Mouse (Mus musculus): ENCODE results near the gene Rere.

Rere gene

GRCm38 (mm10) chr4:150608670-150609069, 327.2 kb downstream of the Rere start:
- no peak for DNase-seq (ENCODE audit: low spot score)

GRCm38 (mm10) chr4:150613715-150614114, 332.3 kb downstream of the Rere start:
- no peak for DNase-seq (ENCODE audit: low spot score)

- DNase-seq (ENCODE audit: low spot score) = no peak
These were observed 334.0 kb downstream of the Rere start for GRCm38 (mm10) chr4:150615251-150616028.

- no peak for DNase-seq (ENCODE audit: low spot score)
These were observed 334.6 kb downstream of the Rere start for GRCm38 (mm10) chr4:150616029-150616420.

GRCm38 (mm10) chr4:150616841-150617240, 335.4 kb downstream of the Rere start:
- no peak for DNase-seq (ENCODE audit: low spot score)

GRCm38 (mm10) chr4:150619011-150619410, 337.6 kb downstream of the Rere start:
- no peak for DNase-seq (ENCODE audit: low spot score)

GRCm38 (mm10) chr4:150622641-150623040, 341.2 kb downstream of the Rere start:
- no peak for DNase-seq (ENCODE audit: low spot score)

- no peak for DNase-seq (ENCODE audit: low spot score)
These were observed 342.9 kb downstream of the Rere start for GRCm38 (mm10) chr4:150624214-150624823.

GRCm38 (mm10) chr4:150624933-150625332, 343.5 kb downstream of the Rere start:
- DNase-seq (ENCODE audit: low spot score) = no peak

- DNase-seq (ENCODE audit: low spot score) = peak; percentile 68
These were observed 344.0 kb downstream of the Rere start for GRCm38 (mm10) chr4:150625425-150625824.

GRCm38 (mm10) chr4:150625951-150626732, 344.7 kb downstream of the Rere start:
- DNase-seq (ENCODE audit: low spot score) = peak; percentile 63

GRCm38 (mm10) chr4:150629266-150629665, 347.8 kb downstream of the Rere start:
- no peak for DNase-seq (ENCODE audit: low spot score)

- DNase-seq (ENCODE audit: low spot score) = no peak
These were observed 354.1 kb downstream of the Rere start for GRCm38 (mm10) chr4:150635568-150635967.

GRCm38 (mm10) chr4:150636635-150637034, 355.2 kb downstream of the Rere start:
- no peak for DNase-seq (ENCODE audit: low spot score)

GRCm38 (mm10) chr4:150644299-150644698, 362.9 kb downstream of the Rere start:
- DNase-seq (ENCODE audit: low spot score) = no peak

GRCm38 (mm10) chr4:150649327-150649726, 367.9 kb downstream of the Rere start:
- no peak for DNase-seq (ENCODE audit: low spot score)

- no peak for DNase-seq (ENCODE audit: low spot score)
These were observed 370.2 kb downstream of the Rere start, which contains the start of gene Slc45a1 for GRCm38 (mm10) chr4:150651390-150652277. Gene Slc45a1, minus strand, starts transcription at chr4:150652174.

- DNase-seq (ENCODE audit: low spot score) = no peak
These were observed 371.7 kb downstream of the Rere start for GRCm38 (mm10) chr4:150653072-150653599.

- DNase-seq (ENCODE audit: low spot score) = peak; percentile 88
These were observed 374.5 kb downstream of the Rere start for GRCm38 (mm10) chr4:150655989-150656388.

- DNase-seq (ENCODE audit: low spot score) = no peak
These were observed 375.1 kb downstream of the Rere start for GRCm38 (mm10) chr4:150656504-150656903.

- no peak for DNase-seq (ENCODE audit: low spot score)
These were observed 378.6 kb downstream of the Rere start for GRCm38 (mm10) chr4:150659926-150660610.
